Mouse (Mus musculus): ENCODE data around the gene Pbx1. TPM values are rescaled to one million over a fixed set of nuclear protein-coding genes. Genes with fewer than 3 reads are reported as not detected.

The Pbx1 gene
- polyA plus RNA-seq, 1 experiment = 11.0 TPM

- no peaks in the 10 kb centered on the region for H3K36me3 ChIP-seq (ENCODE audit: control insufficient read depth, insufficient read depth, low read length)
- no peaks in the 10 kb centered on the region for H3K4me1 ChIP-seq (ENCODE audit: control insufficient read depth, insufficient read depth, insufficient read length, low read length)
- H3K27me3 ChIP-seq (ENCODE audit: control insufficient read depth, insufficient read depth, low read length) = no peaks in the 10 kb centered on the region
- no peak for TF ChIP-seq POLR2A (IDR thresholded peaks at IDR 0.05; ENCODE audit: low read depth, low read length)
- no peak for TF ChIP-seq CTCF (IDR thresholded peaks at IDR 0.05; ENCODE audit: extremely low read depth, insufficient read length, insufficient replicate concordance, low read depth, low read length)
- H3K4me3 ChIP-seq (ENCODE audit: low read depth, low read length) = no peak overlapping the region
- no peak overlapping the region for H3K27ac ChIP-seq (ENCODE audit: insufficient read depth, low read depth, low read length)
- 74% methylated on average over 8 of the region's 8 CpGs for WGBS
These were observed 132.9 kb downstream of the Pbx1 start for GRCm38 (mm10) chr1:168299181-168299580.

- Histone ChIP-seq H3K27ac (ENCODE audit: insufficient read depth, low read depth, low read length) (no peak overlapping the region), H3K4me1 (ENCODE audit: control insufficient read depth, insufficient read depth, insufficient read length, low read length) (peaks cover 7% of the 10 kb centered on the region), H3K4me3 (ENCODE audit: low read depth, low read length) (no peak overlapping the region), H3K27me3 (ENCODE audit: control insufficient read depth, insufficient read depth, low read length) (no peaks in the 10 kb centered on the region), H3K36me3 (ENCODE audit: control insufficient read depth, insufficient read depth, low read length) (no peaks in the 10 kb centered on the region)
- WGBS = 66% methylated on average over 2 of the region's 2 CpGs
- no peak for TF ChIP-seq POLR2A (IDR thresholded peaks at IDR 0.05; ENCODE audit: low read depth, low read length)
- TF ChIP-seq CTCF (IDR thresholded peaks at IDR 0.05; ENCODE audit: extremely low read depth, insufficient read length, insufficient replicate concordance, low read depth, low read length) = no peak
These were observed 135.8 kb downstream of the Pbx1 start for GRCm38 (mm10) chr1:168296290-168296689.

- Histone ChIP-seq H3K27ac (ENCODE audit: insufficient read depth, low read depth, low read length) (no peak overlapping the region), H3K4me1 (ENCODE audit: control insufficient read depth, insufficient read depth, insufficient read length, low read length) (peaks cover 9% of the 10 kb centered on the region), H3K4me3 (ENCODE audit: low read depth, low read length) (no peak overlapping the region), H3K36me3 (ENCODE audit: control insufficient read depth, insufficient read depth, low read length) (no peaks in the 10 kb centered on the region), H3K27me3 (ENCODE audit: control insufficient read depth, insufficient read depth, low read length) (no peaks in the 10 kb centered on the region)
- TF ChIP-seq CTCF (IDR thresholded peaks at IDR 0.05; ENCODE audit: extremely low read depth, insufficient read length, insufficient replicate concordance, low read depth, low read length) (no peak), POLR2A (IDR thresholded peaks at IDR 0.05; ENCODE audit: low read depth, low read length) (no peak)
- 72% methylated on average over 4 of the region's 4 CpGs for WGBS
These were observed 136.3 kb downstream of the Pbx1 start for GRCm38 (mm10) chr1:168295782-168296181.

GRCm38 (mm10) chr1:168293673-168294072 lies 138.4 kb downstream of the Pbx1 start:
- Histone ChIP-seq H3K27me3 (ENCODE audit: control insufficient read depth, insufficient read depth, low read length) (no peaks in the 10 kb centered on the region), H3K4me3 (ENCODE audit: low read depth, low read length) (no peak overlapping the region), H3K27ac (ENCODE audit: insufficient read depth, low read depth, low read length) (no peak overlapping the region), H3K4me1 (ENCODE audit: control insufficient read depth, insufficient read depth, insufficient read length, low read length) (peaks cover 24% of the 10 kb centered on the region), H3K36me3 (ENCODE audit: control insufficient read depth, insufficient read depth, low read length) (no peaks in the 10 kb centered on the region)
- no peak for TF ChIP-seq CTCF (IDR thresholded peaks at IDR 0.05; ENCODE audit: extremely low read depth, insufficient read length, insufficient replicate concordance, low read depth, low read length)
- no peak for TF ChIP-seq POLR2A (IDR thresholded peaks at IDR 0.05; ENCODE audit: low read depth, low read length)
- 91% methylated on average over 1 of the region's 1 CpGs for WGBS

GRCm38 (mm10) chr1:168292106-168292505 lies 140.0 kb downstream of the Pbx1 start:
- Histone ChIP-seq H3K4me1 (ENCODE audit: control insufficient read depth, insufficient read depth, insufficient read length, low read length) (peaks cover 28% of the 10 kb centered on the region), H3K4me3 (ENCODE audit: low read depth, low read length) (no peak overlapping the region), H3K27ac (ENCODE audit: insufficient read depth, low read depth, low read length) (no peak overlapping the region), H3K27me3 (ENCODE audit: control insufficient read depth, insufficient read depth, low read length) (no peaks in the 10 kb centered on the region), H3K36me3 (ENCODE audit: control insufficient read depth, insufficient read depth, low read length) (no peaks in the 10 kb centered on the region)
- TF ChIP-seq CTCF (IDR thresholded peaks at IDR 0.05; ENCODE audit: extremely low read depth, insufficient read length, insufficient replicate concordance, low read depth, low read length) (no peak), POLR2A (IDR thresholded peaks at IDR 0.05; ENCODE audit: low read depth, low read length) (no peak)
- WGBS = 25% methylated on average over 9 of the region's 9 CpGs

- 73% methylated on average over 6 of the region's 6 CpGs for WGBS
- Histone ChIP-seq H3K27me3 (ENCODE audit: control insufficient read depth, insufficient read depth, low read length) (no peaks in the 10 kb centered on the region), H3K36me3 (ENCODE audit: control insufficient read depth, insufficient read depth, low read length) (no peaks in the 10 kb centered on the region), H3K4me1 (ENCODE audit: control insufficient read depth, insufficient read depth, insufficient read length, low read length) (peaks cover 28% of the 10 kb centered on the region), H3K4me3 (ENCODE audit: low read depth, low read length) (no peak overlapping the region), H3K27ac (ENCODE audit: insufficient read depth, low read depth, low read length) (no peak overlapping the region)
- TF ChIP-seq POLR2A (IDR thresholded peaks at IDR 0.05; ENCODE audit: low read depth, low read length) = no peak
- TF ChIP-seq CTCF (IDR thresholded peaks at IDR 0.05; ENCODE audit: extremely low read depth, insufficient read length, insufficient replicate concordance, low read depth, low read length) = no peak
These were observed 140.4 kb downstream of the Pbx1 start for GRCm38 (mm10) chr1:168291643-168292040.

- no peaks in the 10 kb centered on the region for H3K36me3 ChIP-seq (ENCODE audit: control insufficient read depth, insufficient read depth, low read length)
- H3K4me3 ChIP-seq (ENCODE audit: low read depth, low read length) = no peak overlapping the region
- peaks cover 28% of the 10 kb centered on the region for H3K4me1 ChIP-seq (ENCODE audit: control insufficient read depth, insufficient read depth, insufficient read length, low read length)
- WGBS = 48% methylated on average over 11 of the region's 11 CpGs
- TF ChIP-seq CTCF (IDR thresholded peaks at IDR 0.05; ENCODE audit: extremely low read depth, insufficient read length, insufficient replicate concordance, low read depth, low read length) (no peak), POLR2A (IDR thresholded peaks at IDR 0.05; ENCODE audit: low read depth, low read length) (no peak)
- no peak overlapping the region for H3K27ac ChIP-seq (ENCODE audit: insufficient read depth, low read depth, low read length)
- H3K27me3 ChIP-seq (ENCODE audit: control insufficient read depth, insufficient read depth, low read length) = no peaks in the 10 kb centered on the region
These were observed 140.9 kb downstream of the Pbx1 start for GRCm38 (mm10) chr1:168291001-168291642.

Measured in small intestine, adult 2 months (tissue).